Mouse (Mus musculus) forebrain, embryonic 16.5 days (tissue): ENCODE results near the gene Nrsn2. TPM values are rescaled to one million over a fixed set of nuclear protein-coding genes. Genes with fewer than 3 reads are reported as not detected.
"Not testable (repeated sequence)": the region's sequence is repeated elsewhere in the genome, so short reads cannot be mapped to it uniquely, and the experiment has no call there.

Experiments used
- ATAC-seq: fragments of 200-750 bp; cut with Nextera tagmentation; 2 replicates; pipeline ENCODE4 v1.8.0; 2017; ENCODE audit warnings: mild to moderate bottlenecking, moderate library complexity
- H3K27ac ChIP-seq: fragments of 300-500 bp; sonication (generic); 2 replicates; pipeline ENCODE4 v1.5.1; 2014; ENCODE audit warnings: low read length, control low read depth
- H3K27me3 ChIP-seq: fragments of 300-500 bp; sonication (generic); replicated peaks from 2 replicates; pipeline ENCODE4 v1.6.1; 2014; ENCODE audit warnings: low read length; ENCODE audit not compliant: control insufficient read depth, insufficient read depth
- H3K36me3 ChIP-seq: fragments of 300-500 bp; sonication (generic); 2 replicates; pipeline ENCODE4 v1.6.1; 2014; ENCODE audit not compliant: control insufficient read depth, insufficient read depth
- H3K4me1 ChIP-seq: fragments of 300-500 bp; sonication (generic); replicated peaks from 2 replicates; pipeline ENCODE4 v1.6.1; 2014; ENCODE audit warnings: low read length; ENCODE audit not compliant: control insufficient read depth, insufficient read depth
- H3K4me2 ChIP-seq: fragments of 300-500 bp; sonication (generic); 2 replicates; pipeline ENCODE4 v1.6.1; 2014; ENCODE audit warnings: mild to moderate bottlenecking, low read length, control low read depth
- H3K4me3 ChIP-seq: fragments of 300-500 bp; sonication (generic); replicated peaks from 2 replicates; pipeline ENCODE4 v1.5.1; 2014; ENCODE audit warnings: mild to moderate bottlenecking, low read length, control low read depth
- H3K9ac ChIP-seq: fragments of 300-500 bp; sonication (generic); replicated peaks from 2 replicates; pipeline ENCODE4 v1.6.1; 2014; ENCODE audit warnings: low read depth, low read length, control low read depth
- H3K9me3 ChIP-seq: fragments of 300-500 bp; sonication (generic); 2 replicates; pipeline ENCODE4 v1.6.1; 2016; ENCODE audit warnings: low read length; ENCODE audit not compliant: control insufficient read depth
- WGBS: fragments of 180-500 bp; shearing (Covaris S2); extraction: QIAGEN DNeasy Blood & Tissue Kit; methylation state at CpG from one replicate; pipeline ENCODE4 v1.1.7; 2014; 5-methylcytosine and 5-hydroxymethylcytosine counted together
- polyA plus RNA-seq: library from polyadenylated mRNA; unstranded; fragments of >200 nt; fragmentation: Nextera tagmentation; extraction: Ambion mirVana; gene quantifications from 2 replicates; pipeline ENCODE4 v1.2.1, GENCODE M21; 2015

Nrsn2 gene
- polyA plus RNA-seq, 1 experiment from 2014 or later, result 22.6 TPM

DNA sequence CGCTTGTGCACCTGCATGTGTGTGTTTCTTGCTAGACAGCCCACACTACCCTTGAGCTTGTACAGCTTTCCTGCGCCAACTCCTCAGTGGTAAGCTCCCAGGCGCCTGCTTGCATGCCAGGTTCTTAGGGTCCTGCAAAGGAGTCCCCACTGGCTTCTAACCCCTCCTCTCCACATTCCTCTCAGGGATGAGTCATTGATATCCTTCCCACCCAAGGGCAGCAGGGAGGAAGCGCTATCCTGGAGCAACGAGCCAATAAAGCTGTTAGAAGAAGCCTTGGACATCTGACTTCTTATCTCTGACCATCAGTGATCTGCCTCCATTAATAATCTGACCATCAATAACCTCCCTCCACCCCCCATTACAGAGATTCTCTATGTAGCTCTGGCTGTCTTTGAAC, 8.5 kb downstream of the Nrsn2 start:
- no peak overlapping the region for H3K9ac ChIP-seq
- no peak overlapping the region for H3K27ac ChIP-seq
- no peaks in the 10 kb centered on the region for H3K36me3 ChIP-seq
- H3K4me1 ChIP-seq, result peaks cover 4% of the 10 kb centered on the region; the same call in 1 of the 2 replicates
- no peak overlapping the region for H3K4me2 ChIP-seq
- no peak overlapping the region for H3K4me3 ChIP-seq
- no peaks in the 10 kb centered on the region for H3K9me3 ChIP-seq
- ATAC-seq, result no peak
- WGBS, result 84% methylated on average over 5 of the region's 5 CpGs
- no peaks in the 10 kb centered on the region for H3K27me3 ChIP-seq

DNA sequence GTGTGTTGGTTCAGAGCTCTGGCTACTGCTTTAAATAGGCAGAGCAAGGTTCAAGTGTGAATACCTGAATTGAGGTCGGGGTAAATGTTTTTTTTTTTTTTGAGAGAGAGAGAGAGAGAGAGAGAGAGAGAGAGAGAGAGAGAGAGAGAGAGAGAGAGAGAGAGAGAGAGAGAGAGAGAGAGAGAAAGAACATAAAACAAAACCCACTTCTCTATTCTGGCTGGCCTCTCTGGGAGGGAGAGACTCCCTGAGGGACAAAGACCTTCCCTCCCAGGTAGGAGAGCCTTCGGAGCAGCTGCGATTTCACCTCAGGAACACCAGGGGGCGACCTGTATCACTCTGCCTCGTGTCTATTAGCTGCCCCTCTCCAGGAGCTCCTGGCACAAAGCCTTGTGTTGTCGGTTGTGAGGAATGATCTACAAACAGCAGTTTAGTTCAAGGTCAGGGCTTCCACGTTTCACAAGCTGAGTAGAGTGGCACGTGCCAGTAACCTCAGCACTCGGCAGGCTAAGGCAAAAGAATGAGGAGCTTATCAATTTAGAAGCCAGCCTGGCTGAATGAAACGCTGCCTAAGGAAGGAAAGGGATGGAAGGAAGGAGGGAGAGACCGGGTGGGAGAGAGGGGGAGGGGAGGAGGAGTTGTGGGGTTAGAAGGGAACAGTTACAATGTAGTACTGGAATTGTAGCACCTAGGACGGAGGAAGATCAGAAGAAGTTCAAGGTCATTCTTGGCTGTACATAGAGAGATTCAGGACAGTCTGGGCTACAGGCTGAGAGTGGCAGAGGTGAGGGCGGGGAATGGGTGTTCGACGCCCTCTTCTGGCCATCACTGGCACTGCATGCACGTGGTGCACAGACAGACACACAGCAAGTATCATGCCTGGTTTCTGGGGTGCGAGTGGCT, 12.9 kb downstream of the Nrsn2 start:
- Histone ChIP-seq H3K4me2 (peak overlapping the region; percentile 51), H3K27me3 (no peaks in the 10 kb centered on the region), H3K9ac (peak overlapping the region; percentile 32; the same call in 1 of the 2 replicates), H3K4me1 (peaks cover 4% of the 10 kb centered on the region; the same call in 1 of the 2 replicates), H3K27ac (peak overlapping the region; percentile 60), H3K9me3 (no peaks in the 10 kb centered on the region), H3K4me3 (peak overlapping the region; percentile 32), H3K36me3 (no peaks in the 10 kb centered on the region)
- ATAC-seq, result peak; percentile 72
- 11% methylated on average over 17 of the region's 17 CpGs for WGBS

DNA sequence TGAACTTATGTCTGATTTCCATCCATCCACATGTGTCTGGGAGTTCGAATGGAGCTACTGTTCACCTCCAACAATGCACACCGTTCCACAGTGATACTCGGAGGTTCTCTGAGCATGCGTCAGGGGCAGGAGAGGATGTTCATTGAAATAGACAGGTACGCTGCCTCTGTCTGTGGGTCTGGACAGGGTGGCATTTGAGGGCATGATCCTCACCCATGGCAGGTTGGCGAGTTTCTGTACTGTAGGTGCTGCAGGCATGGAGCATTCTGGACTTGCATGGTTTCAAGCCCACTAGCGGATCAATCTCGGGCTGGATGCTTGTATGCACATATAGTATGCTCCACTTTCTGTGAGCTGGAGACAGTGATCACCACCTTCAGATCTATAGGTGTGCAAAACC, 15.2 kb downstream of the Nrsn2 start:
- no peaks in the 10 kb centered on the region for H3K9me3 ChIP-seq
- no peaks in the 10 kb centered on the region for H3K36me3 ChIP-seq
- peaks cover 4% of the 10 kb centered on the region; the same call in 1 of the 2 replicates for H3K4me1 ChIP-seq
- H3K9ac ChIP-seq, result no peak overlapping the region
- no peak overlapping the region for H3K27ac ChIP-seq
- no peak overlapping the region for H3K4me3 ChIP-seq
- H3K27me3 ChIP-seq, result no peaks in the 10 kb centered on the region
- WGBS, result 90% methylated on average over 8 of the region's 8 CpGs
- ATAC-seq, result no peak
- H3K4me2 ChIP-seq, result no peak overlapping the region

- 65% methylated on average over 7 of the region's 7 CpGs for WGBS
- ATAC-seq, result no peak
- H3K4me3 ChIP-seq, result no peak overlapping the region
- peaks cover 4% of the 10 kb centered on the region; the same call in 1 of the 2 replicates for H3K4me1 ChIP-seq
- H3K4me2 ChIP-seq, result no peak overlapping the region
- no peaks in the 10 kb centered on the region for H3K36me3 ChIP-seq
- no peak overlapping the region for H3K9ac ChIP-seq
- no peaks in the 10 kb centered on the region for H3K27me3 ChIP-seq
- H3K9me3 ChIP-seq, result no peaks in the 10 kb centered on the region
- no peak overlapping the region for H3K27ac ChIP-seq
These were observed 16.1 kb downstream of the Nrsn2 start for GRCm38 (mm10) chr2:152360271-152360775.

- 90% methylated on average over 5 of the region's 5 CpGs for WGBS
- Histone ChIP-seq H3K9ac (no peak overlapping the region), H3K9me3 (no peaks in the 10 kb centered on the region), H3K4me1 (peaks cover 4% of the 10 kb centered on the region; the same call in 1 of the 2 replicates), H3K4me3 (no peak overlapping the region), H3K36me3 (no peaks in the 10 kb centered on the region), H3K4me2 (no peak overlapping the region), H3K27me3 (no peaks in the 10 kb centered on the region), H3K27ac (no peak overlapping the region)
- ATAC-seq, result no peak
These were observed 16.8 kb downstream of the Nrsn2 start for GRCm38 (mm10) chr2:152359616-152360015.

DNA sequence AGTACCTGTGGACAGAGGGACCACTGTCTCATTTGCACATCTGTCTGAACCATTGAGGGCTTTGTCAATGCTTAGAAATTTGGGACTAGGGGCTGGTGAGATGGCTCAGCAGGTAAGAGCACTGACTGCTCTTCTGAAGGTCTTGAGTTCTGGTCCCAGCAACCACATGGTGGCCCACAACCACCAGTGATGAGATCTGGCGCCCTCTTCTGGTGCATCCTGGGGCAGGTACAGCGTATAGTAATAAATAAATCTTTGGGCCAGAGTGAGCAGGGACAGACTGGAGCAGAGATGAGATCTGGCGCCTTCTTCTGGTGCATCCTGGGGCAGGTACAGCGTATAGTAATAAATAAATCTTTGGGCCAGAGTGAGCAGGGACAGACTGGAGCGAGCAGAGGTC, 17.5 kb downstream of the Nrsn2 start:
- not testable (repeated sequence) for H3K27me3 ChIP-seq, H3K9me3 ChIP-seq, H3K4me1 ChIP-seq, H3K4me3 ChIP-seq, H3K27ac ChIP-seq, H3K9ac ChIP-seq, H3K36me3 ChIP-seq, H3K4me2 ChIP-seq, ATAC-seq
- 76% methylated on average over 5 of the region's 5 CpGs for WGBS

GRCm38 (mm10) chr2:152357254-152357653, 19.2 kb downstream of the Nrsn2 start:
- Histone ChIP-seq H3K9ac (no peak overlapping the region), H3K4me1 (no peaks in the 10 kb centered on the region), H3K36me3 (no peaks in the 10 kb centered on the region), H3K27ac (no peak overlapping the region), H3K27me3 (no peaks in the 10 kb centered on the region), H3K4me2 (no peak overlapping the region), H3K9me3 (no peaks in the 10 kb centered on the region), H3K4me3 (no peak overlapping the region)
- 88% methylated on average over 3 of the region's 3 CpGs for WGBS
- no peak for ATAC-seq

GRCm38 (mm10) chr2:152349842-152350540, 26.4 kb downstream of the Nrsn2 start:
- Histone ChIP-seq H3K36me3 (no peaks in the 10 kb centered on the region), H3K9me3 (no peaks in the 10 kb centered on the region), H3K4me1 (no peaks in the 10 kb centered on the region), H3K9ac (no peak overlapping the region), H3K4me2 (no peak overlapping the region), H3K27me3 (peaks cover 2% of the 10 kb centered on the region; the same call in 1 of the 2 replicates), H3K4me3 (no peak overlapping the region), H3K27ac (no peak overlapping the region)
- ATAC-seq, result no peak
- 80% methylated on average over 8 of the region's 8 CpGs for WGBS

DNA sequence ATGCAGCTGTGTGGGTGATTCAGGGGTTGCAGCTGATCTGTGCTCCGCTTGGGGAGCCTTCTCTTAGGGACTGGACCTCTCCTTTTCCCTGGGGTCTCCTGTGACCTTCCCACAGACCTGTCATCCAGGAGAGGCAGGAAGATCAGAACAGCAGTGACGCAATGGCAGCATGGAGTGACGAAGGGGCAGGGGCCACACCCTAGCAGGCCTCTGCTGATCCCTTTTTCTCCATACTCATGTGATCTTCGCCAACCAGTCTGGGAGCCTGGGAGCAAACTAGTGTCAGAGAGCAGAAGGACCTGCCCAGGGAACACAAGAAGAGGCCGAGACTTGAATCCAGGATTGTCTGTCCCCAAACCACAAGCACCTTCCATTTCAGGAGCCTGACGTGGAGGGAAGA, 27.2 kb downstream of the Nrsn2 start:
- peaks cover 2% of the 10 kb centered on the region; the same call in 1 of the 2 replicates for H3K27me3 ChIP-seq
- H3K4me1 ChIP-seq, result peaks cover 4% of the 10 kb centered on the region
- no peaks in the 10 kb centered on the region for H3K9me3 ChIP-seq
- ATAC-seq, result no peak
- H3K27ac ChIP-seq, result no peak overlapping the region
- H3K9ac ChIP-seq, result no peak overlapping the region
- H3K4me3 ChIP-seq, result no peak overlapping the region
- no peak overlapping the region for H3K4me2 ChIP-seq
- WGBS, result 80% methylated on average over 6 of the region's 6 CpGs
- no peaks in the 10 kb centered on the region for H3K36me3 ChIP-seq
